Mouse (Mus musculus) thymus, adult 2 months (tissue): ENCODE results near the gene Mill1.

ENCODE experiments used
- CTCF ChIP-seq: fragments of 200-500 bp; IDR thresholded peaks from 2 replicates; pipeline ENCODE4 v1.5.1; 2012; ENCODE audit warnings: mild to moderate bottlenecking, control low read depth, low read length, moderate library complexity, borderline replicate concordance; ENCODE audit not compliant: control insufficient read depth, poor library complexity, insufficient read depth; ENCODE audit errors: extremely low read depth
- POLR2A ChIP-seq: fragments of 200-500 bp; IDR thresholded peaks from 2 replicates; pipeline ENCODE4 v1.6.1; 2012; ENCODE audit warnings: mild to moderate bottlenecking, low read length, control low read depth, moderate library complexity; ENCODE audit not compliant: control insufficient read depth, poor library complexity, insufficient read depth; ENCODE audit errors: extremely low read depth

DNA sequence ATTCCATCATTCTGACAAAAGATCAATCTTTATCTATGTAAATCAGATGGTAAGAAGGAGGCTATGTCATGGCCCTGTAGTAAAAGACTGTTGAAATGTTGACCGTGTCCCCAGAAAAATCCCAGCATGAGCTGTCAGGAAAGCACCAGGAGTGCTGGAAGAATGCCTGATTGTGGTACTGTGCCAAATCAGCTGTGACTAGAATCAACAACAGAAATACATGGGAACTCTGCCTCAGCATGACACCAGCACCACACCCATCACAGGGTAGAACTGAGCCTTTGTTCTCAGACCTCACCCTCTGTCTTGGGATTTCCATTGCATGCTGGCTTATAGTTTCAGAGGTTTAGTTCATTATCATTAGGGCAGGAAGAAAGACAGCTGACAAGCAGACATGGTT, 30.4 kb upstream of the Mill1 start:
- no peak for TF ChIP-seq CTCF
- TF ChIP-seq POLR2A, result no peak
